Mouse (Mus musculus) CH12.LX (cell line): ENCODE measurements around the gene Krt39.

Experiments used
- CTCF ChIP-seq, 2 experiments: IDR thresholded peaks in 1 of 2; conservative IDR thresholded peaks in 1 of 2; 2 replicates each; pipeline ENCODE4 v1.5.1; 2011 to 2012; ENCODE audit warnings: low read depth in 2 of 2, low read length in 2 of 2, improper control_type of control experiment in 1 of 2, inconsistent platforms in 1 of 2, mild to moderate bottlenecking in 1 of 2, moderate library complexity in 1 of 2
- EP300 ChIP-seq: IDR thresholded peaks from 2 replicates; pipeline ENCODE4 v1.6.1; 2011; ENCODE audit warnings: low read length, improper control_type of control experiment
- MAX ChIP-seq: IDR thresholded peaks from 2 replicates; pipeline ENCODE4 v1.6.1; 2011; ENCODE audit warnings: low read length, improper control_type of control experiment
- MYC ChIP-seq: IDR thresholded peaks from 2 replicates; pipeline ENCODE4 v1.6.1; 2011; ENCODE audit warnings: low read depth, mild to moderate bottlenecking, improper control_type of control experiment, low read length
- POLR2A ChIP-seq: IDR thresholded peaks from 2 replicates; pipeline ENCODE4 v1.6.1; 2011; ENCODE audit warnings: low read depth, mild to moderate bottlenecking, improper control_type of control experiment, low read length
- ZC3H11A ChIP-seq: IDR thresholded peaks from 2 replicates; pipeline ENCODE4 v1.6.1; 2012; ENCODE audit warnings: low read depth, mild to moderate bottlenecking, inconsistent platforms, low read length, improper control_type of control experiment
- ZMIZ1 ChIP-seq: IDR thresholded peaks from 2 replicates; pipeline ENCODE4 v1.6.1; 2012; ENCODE audit warnings: low read depth, mild to moderate bottlenecking, inconsistent platforms, low read length, improper control_type of control experiment

GRCm38 (mm10) chr11:99491040-99491439, 30.1 kb downstream of the Krt39 start:
- TF ChIP-seq ZMIZ1 (no peak), ZC3H11A (no peak), CTCF (conservative IDR thresholded peaks at IDR 0.05 in 1 of 2, IDR thresholded peaks at IDR 0.05 in 1 of 2; ENCODE audit: low read depth in 2 of 2, low read length in 2 of 2) (no peak), MYC (no peak), POLR2A (no peak), MAX (no peak), EP300 (no peak)
